Mouse (Mus musculus) heart, embryonic 13.5 days (tissue): Measurements from ENCODE around the gene Bcas2. TPM values are rescaled to one million over a fixed set of nuclear protein-coding genes. Genes with fewer than 3 reads are reported as not detected.

Experiments used
- ATAC-seq: fragments of 200-750 bp; cut with Nextera tagmentation; 2 replicates; pipeline ENCODE4 v1.8.0; 2017; ENCODE audit warnings: moderate TSS enrichment; ENCODE audit not compliant: insufficient number of reproducible peaks, low FRiP score, low TSS enrichment; ENCODE audit errors: extremely low read depth
- H3K27ac ChIP-seq: fragments of 300-500 bp; sonication (generic); replicated peaks from 2 replicates; pipeline ENCODE4 v1.5.1; 2015; ENCODE audit warnings: moderate library complexity, mild to moderate bottlenecking, inconsistent platforms
- H3K27me3 ChIP-seq: fragments of 300-500 bp; sonication (generic); replicated peaks from 2 replicates; pipeline ENCODE4 v1.6.1; 2015; ENCODE audit warnings: mild to moderate bottlenecking, inconsistent platforms
- H3K36me3 ChIP-seq: fragments of 300-500 bp; sonication (generic); 2 replicates; pipeline ENCODE4 v1.6.1; 2015; ENCODE audit warnings: mild to moderate bottlenecking, inconsistent platforms
- H3K4me1 ChIP-seq: fragments of 300-500 bp; sonication (generic); 2 replicates; pipeline ENCODE4 v1.6.1; 2015; ENCODE audit warnings: inconsistent platforms
- H3K4me2 ChIP-seq: fragments of 300-500 bp; sonication (generic); 2 replicates; pipeline ENCODE4 v1.6.1; 2015; ENCODE audit warnings: inconsistent platforms, mild to moderate bottlenecking, moderate library complexity
- H3K4me3 ChIP-seq: fragments of 300-500 bp; sonication (generic); 2 replicates; pipeline ENCODE4 v1.5.1; 2015; ENCODE audit warnings: moderate library complexity, mild to moderate bottlenecking, inconsistent platforms
- H3K9ac ChIP-seq: fragments of 300-500 bp; sonication (generic); 2 replicates; pipeline ENCODE4 v1.6.1; 2015; ENCODE audit warnings: inconsistent platforms, mild to moderate bottlenecking, moderate library complexity
- H3K9me3 ChIP-seq: fragments of 300-500 bp; sonication (generic); 2 replicates; pipeline ENCODE4 v1.6.1; 2016; ENCODE audit warnings: inconsistent platforms
- WGBS: fragments of 180-500 bp; shearing (Covaris S2); methylation state at CpG from one replicate; pipeline ENCODE4 v1.1.7; 2015; ENCODE audit warnings: mixed read lengths; 5-methylcytosine and 5-hydroxymethylcytosine counted together
- polyA plus RNA-seq: library from polyadenylated mRNA; unstranded; fragments of >200 nt; fragmentation: Nextera tagmentation; extraction: Ambion mirVana; gene quantifications from 2 replicates; pipeline ENCODE4 v1.2.1, GENCODE M21; 2015

Gene Bcas2
- 121 and 139 TPM in 2 replicates for polyA plus RNA-seq

- WGBS, result under 1% methylated on average over 56 of the region's 56 CpGs
- peaks cover 17% of the 10 kb centered on the region for H3K4me1 ChIP-seq
- H3K27ac ChIP-seq, result peak within 1 kb of the TSS; percentile 74
- peak; percentile 89 for ATAC-seq
- H3K4me3 ChIP-seq, result peak within 1 kb of the TSS; percentile 92
- no peaks in the 10 kb centered on the region for H3K9me3 ChIP-seq
- H3K9ac ChIP-seq, result peak within 1 kb of the TSS; percentile 94
- H3K4me2 ChIP-seq, result peak within 1 kb of the TSS; percentile 90
- H3K27me3 ChIP-seq, result no peaks in the 10 kb centered on the region
- peaks cover 43% of the 10 kb centered on the region for H3K36me3 ChIP-seq
Measured at GRCm38 (mm10) chr3:103171505-103172267, at the start of gene Bcas2. Gene Bcas2 (plus strand): TSS chr3:103171655.

- Histone ChIP-seq H3K9me3 (no peaks in the 10 kb centered on the region; the same call in 1 of the 2 replicates), H3K9ac (no peak overlapping the region), H3K4me3 (no peak overlapping the region), H3K4me2 (no peak overlapping the region), H3K27me3 (no peaks in the 10 kb centered on the region), H3K36me3 (no peaks in the 10 kb centered on the region), H3K27ac (no peak overlapping the region), H3K4me1 (peaks cover 4% of the 10 kb centered on the region; the same call in 1 of the 2 replicates)
- 78% methylated on average over 3 of the region's 3 CpGs for WGBS
- no peak for ATAC-seq
Measured at GRCm38 (mm10) chr3:103123636-103124035, 47.8 kb upstream of the Bcas2 start.

- WGBS, result 82% methylated on average over 3 of the region's 3 CpGs
Measured at GRCm38 (mm10) chr3:103126138-103126537, 45.3 kb upstream of the Bcas2 start.

GRCm38 (mm10) chr3:103127177-103127576 lies 44.3 kb upstream of the Bcas2 start:
- no peak for ATAC-seq
- peaks cover 31% of the 10 kb centered on the region for H3K4me1 ChIP-seq

More at GRCm38 (mm10) chr3:103126138-103126537, 45.3 kb upstream of the Bcas2 start:
- Histone ChIP-seq H3K4me1 (peaks cover 25% of the 10 kb centered on the region), H3K36me3 (no peaks in the 10 kb centered on the region), H3K4me3 (no peak overlapping the region), H3K27me3 (no peaks in the 10 kb centered on the region), H3K4me2 (no peak overlapping the region), H3K27ac (no peak overlapping the region), H3K9ac (no peak overlapping the region), H3K9me3 (no peaks in the 10 kb centered on the region; the same call in 1 of the 2 replicates)
- ATAC-seq, result no peak

GRCm38 (mm10) chr3:103127721-103128120 lies 43.7 kb upstream of the Bcas2 start:
- peaks cover 31% of the 10 kb centered on the region for H3K4me1 ChIP-seq
- H3K9me3 ChIP-seq, result no peaks in the 10 kb centered on the region; the same call in 1 of the 2 replicates
- 78% methylated on average over 5 of the region's 5 CpGs for WGBS
- ATAC-seq, result no peak
- no peak overlapping the region for H3K4me2 ChIP-seq
- H3K9ac ChIP-seq, result no peak overlapping the region
- peaks cover 12% of the 10 kb centered on the region for H3K36me3 ChIP-seq
- H3K27ac ChIP-seq, result no peak overlapping the region
- no peaks in the 10 kb centered on the region for H3K27me3 ChIP-seq
- no peak overlapping the region for H3K4me3 ChIP-seq

More at GRCm38 (mm10) chr3:103127177-103127576, 44.3 kb upstream of the Bcas2 start:
- Histone ChIP-seq H3K27ac (no peak overlapping the region), H3K9me3 (no peaks in the 10 kb centered on the region; the same call in 1 of the 2 replicates), H3K9ac (peak overlapping the region; percentile 19; the same call in 1 of the 2 replicates), H3K4me2 (no peak overlapping the region), H3K36me3 (peaks cover 6% of the 10 kb centered on the region), H3K4me3 (no peak overlapping the region), H3K27me3 (no peaks in the 10 kb centered on the region)
- WGBS, result 60% methylated on average over 2 of the region's 2 CpGs

GRCm38 (mm10) chr3:103128251-103128650 lies 43.2 kb upstream of the Bcas2 start:
- H3K4me2 ChIP-seq, result peak overlapping the region; percentile 26; the same call in 1 of the 2 replicates
- H3K27ac ChIP-seq, result peak overlapping the region; percentile 79; the same call in 1 of the 2 replicates
- no peak for ATAC-seq
- no peaks in the 10 kb centered on the region for H3K27me3 ChIP-seq
- peaks cover 12% of the 10 kb centered on the region for H3K36me3 ChIP-seq
- no peaks in the 10 kb centered on the region; the same call in 1 of the 2 replicates for H3K9me3 ChIP-seq
- no peak overlapping the region for H3K9ac ChIP-seq
- H3K4me1 ChIP-seq, result peaks cover 31% of the 10 kb centered on the region
- WGBS, result 58% methylated on average over 4 of the region's 4 CpGs
- no peak overlapping the region for H3K4me3 ChIP-seq

- Histone ChIP-seq H3K36me3 (peaks cover 14% of the 10 kb centered on the region), H3K9ac (0 out of 2 replicates have a peak overlapping the region, but pooled peaks have one; percentile 58), H3K9me3 (no peaks in the 10 kb centered on the region; the same call in 1 of the 2 replicates), H3K4me3 (0 out of 2 replicates have a peak overlapping the region, but pooled peaks have one; percentile 36), H3K27me3 (no peaks in the 10 kb centered on the region), H3K4me1 (peaks cover 31% of the 10 kb centered on the region), H3K4me2 (peak overlapping the region; percentile 60), H3K27ac (peak overlapping the region; percentile 79)
- ATAC-seq, result peak; percentile 85
- 59% methylated on average over 8 of the region's 8 CpGs for WGBS
Measured at GRCm38 (mm10) chr3:103129367-103130159, 41.9 kb upstream of the Bcas2 start.

GRCm38 (mm10) chr3:103130236-103130751 lies 41.2 kb upstream of the Bcas2 start:
- H3K9ac ChIP-seq, result 0 out of 2 replicates have a peak overlapping the region, but pooled peaks have one; percentile 58
- H3K27ac ChIP-seq, result peak overlapping the region; percentile 79
- no peaks in the 10 kb centered on the region for H3K27me3 ChIP-seq
- WGBS, result 27% methylated on average over 6 of the region's 6 CpGs
- H3K4me2 ChIP-seq, result peak overlapping the region; percentile 60
- H3K4me1 ChIP-seq, result peaks cover 31% of the 10 kb centered on the region
- H3K4me3 ChIP-seq, result peak overlapping the region; percentile 36
- H3K9me3 ChIP-seq, result no peaks in the 10 kb centered on the region; the same call in 1 of the 2 replicates
- peak; percentile 75; the same call in 1 of the 2 replicates for ATAC-seq
- peaks cover 14% of the 10 kb centered on the region for H3K36me3 ChIP-seq

GRCm38 (mm10) chr3:103133098-103133497 lies 38.4 kb upstream of the Bcas2 start:
- H3K9me3 ChIP-seq, result no peaks in the 10 kb centered on the region

GRCm38 (mm10) chr3:103136414-103137077 lies 34.9 kb upstream of the Bcas2 start:
- H3K36me3 ChIP-seq, result peaks cover 23% of the 10 kb centered on the region
- H3K4me1 ChIP-seq, result peaks cover 23% of the 10 kb centered on the region
- WGBS, result 90% methylated on average over 4 of the region's 4 CpGs
- ATAC-seq, result no peak
- no peak overlapping the region for H3K4me3 ChIP-seq
- no peak overlapping the region for H3K9ac ChIP-seq
- H3K9me3 ChIP-seq, result no peaks in the 10 kb centered on the region
- H3K4me2 ChIP-seq, result no peak overlapping the region
- H3K27me3 ChIP-seq, result no peaks in the 10 kb centered on the region
- no peak overlapping the region for H3K27ac ChIP-seq

More at GRCm38 (mm10) chr3:103133098-103133497, 38.4 kb upstream of the Bcas2 start:
- Histone ChIP-seq H3K27ac (no peak overlapping the region), H3K4me2 (peak overlapping the region; percentile 60), H3K4me1 (peaks cover 31% of the 10 kb centered on the region), H3K27me3 (no peaks in the 10 kb centered on the region), H3K9ac (no peak overlapping the region), H3K36me3 (peaks cover 18% of the 10 kb centered on the region), H3K4me3 (peak overlapping the region; percentile 3; the same call in 1 of the 2 replicates)
- WGBS, result 91% methylated on average over 10 of the region's 10 CpGs
- no peak for ATAC-seq
